Mouse (Mus musculus) kidney, postnatal 0 days (tissue): ENCODE data around the gene Sohlh1. TPM values are rescaled to one million over a fixed set of nuclear protein-coding genes. Genes with fewer than 3 reads are reported as not detected.

Source experiments
- ATAC-seq: fragments of 200-750 bp; cut with Nextera tagmentation; replicated peaks from 2 replicates; pipeline ENCODE4 v1.8.0; 2017; ENCODE audit warnings: low read depth, moderate number of reproducible peaks, moderate TSS enrichment, moderate library complexity; ENCODE audit not compliant: low FRiP score
- DNase-seq: peaks from one replicate; pipeline ENCODE4 v3.0.0-alpha.2; 2016; ENCODE audit warnings: low spot score
- H3K27ac ChIP-seq: fragments of 300-500 bp; sonication (generic); 2 replicates; pipeline ENCODE4 v1.5.1; 2014; ENCODE audit warnings: mild to moderate bottlenecking
- H3K27me3 ChIP-seq: fragments of 300-500 bp; sonication (generic); 2 replicates; pipeline ENCODE4 v1.6.1; 2014; ENCODE audit warnings: low read length, mixed read lengths; ENCODE audit not compliant: insufficient read depth
- H3K36me3 ChIP-seq: fragments of 300-500 bp; sonication (generic); 2 replicates; pipeline ENCODE4 v1.6.1; 2014; ENCODE audit warnings: low read length, mixed read lengths; ENCODE audit not compliant: insufficient read depth
- H3K4me1 ChIP-seq: fragments of 300-500 bp; sonication (generic); replicated peaks from 2 replicates; pipeline ENCODE4 v1.6.1; 2014; ENCODE audit warnings: antibody characterized with exemption, low read length, mixed read lengths; ENCODE audit not compliant: insufficient read depth
- H3K4me2 ChIP-seq: fragments of 300-500 bp; sonication (generic); 2 replicates; pipeline ENCODE4 v1.6.1; 2014; ENCODE audit warnings: mild to moderate bottlenecking, low read length, moderate library complexity, mixed read lengths
- H3K4me3 ChIP-seq: fragments of 300-500 bp; sonication (generic); replicated peaks from 2 replicates; pipeline ENCODE4 v1.5.1; 2014; ENCODE audit warnings: low read depth, low read length
- H3K9ac ChIP-seq: fragments of 300-500 bp; sonication (generic); 2 replicates; pipeline ENCODE4 v1.6.1; 2014; ENCODE audit warnings: low read depth, low read length
- H3K9me3 ChIP-seq: fragments of 300-500 bp; sonication (generic); replicated peaks from 2 replicates; pipeline ENCODE4 v1.6.1; 2016; ENCODE audit warnings: low read length, inconsistent platforms, mixed read lengths
- CTCF ChIP-seq: IDR thresholded peaks from 2 replicates; pipeline ENCODE4 v1.5.1; 2016; ENCODE audit warnings: antibody characterized with exemption, low read depth, mild to moderate bottlenecking, moderate library complexity
- WGBS: fragments of 180-500 bp; shearing (Covaris S2); extraction: QIAGEN DNeasy Blood & Tissue Kit; methylation state at CpG from one replicate; pipeline ENCODE4 v1.1.7; 2014; 5-methylcytosine and 5-hydroxymethylcytosine counted together
- polyA plus RNA-seq: library from polyadenylated mRNA; unstranded; fragments of >200 nt; fragmentation: Nextera tagmentation; extraction: Ambion mirVana; gene quantifications from 2 replicates; pipeline ENCODE4 v1.2.1, GENCODE M21; 2015

Sohlh1 gene
- polyA plus RNA-seq, 1 experiment from 2014 or later = not detected

- TF ChIP-seq CTCF = no peak
- Histone ChIP-seq H3K36me3 (no peaks in the 10 kb centered on the region), H3K9me3 (no peaks in the 10 kb centered on the region), H3K4me2 (no peak overlapping the region), H3K27me3 (peaks cover 10% of the 10 kb centered on the region), H3K4me1 (0 out of 2 replicates have a peak, but pooled peaks cover 5% of the 10 kb centered on the region), H3K4me3 (no peak overlapping the region), H3K27ac (no peak overlapping the region), H3K9ac (no peak overlapping the region)
- DNase-seq = no peak
- WGBS = 70% methylated on average over 2 of the region's 2 CpGs
- no peak for ATAC-seq
Observed at GRCm38 (mm10) chr2:25878516-25878915, 31.5 kb upstream of the Sohlh1 start.

- H3K4me3 ChIP-seq = peak overlapping the region; percentile 26
- H3K27me3 ChIP-seq = peaks cover 10% of the 10 kb centered on the region
- no peak for ATAC-seq
- DNase-seq = no peak
- H3K4me1 ChIP-seq = 0 out of 2 replicates have a peak, but pooled peaks cover 5% of the 10 kb centered on the region
- WGBS = 3% methylated on average over 48 of the region's 49 CpGs
- no peaks in the 10 kb centered on the region for H3K36me3 ChIP-seq
- H3K9me3 ChIP-seq = no peaks in the 10 kb centered on the region
- TF ChIP-seq CTCF = no peak
- peak overlapping the region; percentile 65 for H3K4me2 ChIP-seq
- no peak overlapping the region for H3K9ac ChIP-seq
- H3K27ac ChIP-seq = no peak overlapping the region
Observed at GRCm38 (mm10) chr2:25877736-25878268, 30.8 kb upstream of the Sohlh1 start.

- no peaks in the 10 kb centered on the region for H3K9me3 ChIP-seq
- peak overlapping the region; percentile 26 for H3K4me3 ChIP-seq
- 0 out of 2 replicates have a peak, but pooled peaks cover 5% of the 10 kb centered on the region for H3K4me1 ChIP-seq
- no peak for TF ChIP-seq CTCF
- no peaks in the 10 kb centered on the region for H3K36me3 ChIP-seq
- 30% methylated on average over 7 of the region's 7 CpGs for WGBS
- H3K9ac ChIP-seq = no peak overlapping the region
- DNase-seq (no peak), ATAC-seq (no peak)
- H3K27ac ChIP-seq = no peak overlapping the region
- peak overlapping the region; percentile 65 for H3K4me2 ChIP-seq
- H3K27me3 ChIP-seq = peaks cover 10% of the 10 kb centered on the region
Observed at GRCm38 (mm10) chr2:25877250-25877735, 30.2 kb upstream of the Sohlh1 start.

- Histone ChIP-seq H3K9ac (no peak overlapping the region), H3K4me1 (0 out of 2 replicates have a peak, but pooled peaks cover 10% of the 10 kb centered on the region), H3K27me3 (no peaks in the 10 kb centered on the region; the same call in 1 of the 2 replicates), H3K27ac (no peak overlapping the region), H3K4me3 (no peak overlapping the region), H3K9me3 (no peaks in the 10 kb centered on the region), H3K4me2 (no peak overlapping the region), H3K36me3 (no peaks in the 10 kb centered on the region)
- WGBS = 59% methylated on average over 5 of the region's 5 CpGs
- ATAC-seq (no peak), DNase-seq (no peak)
- TF ChIP-seq CTCF = no peak
Observed at GRCm38 (mm10) chr2:25866656-25867055, 19.6 kb upstream of the Sohlh1 start.

- Histone ChIP-seq H3K9ac (no peak overlapping the region), H3K36me3 (no peaks in the 10 kb centered on the region), H3K4me1 (0 out of 2 replicates have a peak, but pooled peaks cover 10% of the 10 kb centered on the region), H3K4me3 (no peak overlapping the region), H3K4me2 (no peak overlapping the region), H3K27me3 (no peaks in the 10 kb centered on the region; the same call in 1 of the 2 replicates), H3K27ac (no peak overlapping the region), H3K9me3 (no peaks in the 10 kb centered on the region)
- DNase-seq (peak; percentile 12), ATAC-seq (no peak)
- 11% methylated on average over 4 of the region's 4 CpGs for WGBS
- no peak for TF ChIP-seq CTCF
Observed at GRCm38 (mm10) chr2:25865412-25865811, 18.4 kb upstream of the Sohlh1 start.

- Histone ChIP-seq H3K9ac (no peak overlapping the region), H3K27ac (no peak overlapping the region), H3K4me1 (0 out of 2 replicates have a peak, but pooled peaks cover 10% of the 10 kb centered on the region), H3K4me3 (peak overlapping the region; percentile 39; the same call in 1 of the 2 replicates), H3K9me3 (no peaks in the 10 kb centered on the region), H3K4me2 (peak overlapping the region; percentile 86), H3K36me3 (no peaks in the 10 kb centered on the region), H3K27me3 (no peaks in the 10 kb centered on the region; the same call in 1 of the 2 replicates)
- DNase-seq = peak; percentile 22
- peak; percentile 23; the same call in 1 of the 2 replicates for TF ChIP-seq CTCF
- WGBS = 3% methylated on average over 17 of the region's 18 CpGs
- ATAC-seq = no peak; the same call in 1 of the 2 replicates
Observed at GRCm38 (mm10) chr2:25864230-25864629, 17.2 kb upstream of the Sohlh1 start.
